Mouse (Mus musculus) ES-E14 (cell line): Measurements from ENCODE around the gene Spata7. TPM values are rescaled to one million over a fixed set of nuclear protein-coding genes. Genes with fewer than 3 reads are reported as not detected.

Experiments
- DNase-seq: peaks from one replicate; pipeline ENCODE4 v3.0.0-alpha.2; 2013; ENCODE audit warnings: low read depth, low spot score
- H3K27ac ChIP-seq: 2 replicates; pipeline ENCODE4 v1.5.1; 2012; ENCODE audit warnings: low read depth, mild to moderate bottlenecking, low read length, moderate library complexity, mixed read lengths; ENCODE audit not compliant: poor library complexity, insufficient read depth, severe bottlenecking
- H3K36me3 ChIP-seq: 2 replicates; pipeline ENCODE4 v1.6.1; 2012; ENCODE audit warnings: mild to moderate bottlenecking, low read length, moderate library complexity, mixed read lengths; ENCODE audit not compliant: control insufficient read depth, poor library complexity, insufficient read depth, severe bottlenecking
- H3K4me1 ChIP-seq, 2 experiments: fragments of 150-350 bp in 1 of 2; sonication (generic) in 1 of 2; 2 replicates each; pipeline ENCODE4 v1.6.1; 2012; ENCODE audit warnings: low read length in 2 of 2, mild to moderate bottlenecking in 1 of 2, mixed read lengths in 1 of 2; ENCODE audit not compliant: control insufficient read depth in 2 of 2, insufficient read depth in 2 of 2, poor library complexity in 1 of 2
- H3K4me3 ChIP-seq, 2 experiments: fragments of 150-350 bp in 1 of 2; sonication (generic) in 1 of 2; 2 replicates each; pipeline ENCODE4 v1.5.1; 2012; ENCODE audit warnings: low read length in 2 of 2, low read depth in 1 of 2, mild to moderate bottlenecking in 1 of 2, mixed read lengths in 1 of 2; ENCODE audit not compliant: insufficient read depth in 1 of 2, poor library complexity in 1 of 2, severe bottlenecking in 1 of 2
- H3K9ac ChIP-seq: 2 replicates; pipeline ENCODE4 v1.6.1; 2012; ENCODE audit warnings: low read depth, mild to moderate bottlenecking, low read length, mixed read lengths; ENCODE audit not compliant: poor library complexity, insufficient read depth, severe bottlenecking
- H3K9me3 ChIP-seq: fragments of 150-350 bp; sonication (generic); 2 replicates; pipeline ENCODE4 v1.6.1; 2012; ENCODE audit warnings: low read depth, mild to moderate bottlenecking, low read length; ENCODE audit not compliant: control insufficient read depth, insufficient read depth
- CHD2 ChIP-seq: IDR thresholded peaks from 2 replicates; pipeline ENCODE4 v1.6.1; 2014; ENCODE audit warnings: mild to moderate bottlenecking, low read depth, low read length, inconsistent platforms
- HCFC1 ChIP-seq: IDR thresholded peaks from 2 replicates; pipeline ENCODE4 v1.6.1; 2012; ENCODE audit warnings: low read length, inconsistent platforms, borderline replicate concordance; ENCODE audit not compliant: insufficient read depth
- MAFK ChIP-seq: IDR thresholded peaks from 2 replicates; pipeline ENCODE4 v1.6.1; 2014; ENCODE audit warnings: mild to moderate bottlenecking, low read depth, low read length, inconsistent platforms; ENCODE audit not compliant: insufficient read depth
- ZC3H11A ChIP-seq: IDR thresholded peaks from 2 replicates; pipeline ENCODE4 v1.6.1; 2012; ENCODE audit warnings: low read depth, mild to moderate bottlenecking, inconsistent platforms, low read length, borderline replicate concordance
- ZNF384 ChIP-seq: IDR thresholded peaks from 2 replicates; pipeline ENCODE4 v1.6.1; 2012; ENCODE audit warnings: low read depth, low read length, inconsistent platforms
- in situ Hi-C, 2 experiments: fragments of 600-800 bp; cut with MboI; formaldehyde crosslinking; loops; one replicate each; pipeline ENCODE4 v1.15.1; 2025; ENCODE audit warnings: low sequenced_read_pairs in 2 of 2, inconsistent platforms in 1 of 2; ENCODE audit not compliant: unreplicated experiment in 2 of 2
- total RNA-seq: library from RNA; depleted of rRNA; stranded (reverse); fragments of 300-350 nt; gene quantifications from 2 replicates; pipeline ENCODE4 v1.2.3, GENCODE M21; 2012; rRNA removed

Gene Spata7
- total RNA-seq, 1 experiment = 11.2 TPM

DNA sequence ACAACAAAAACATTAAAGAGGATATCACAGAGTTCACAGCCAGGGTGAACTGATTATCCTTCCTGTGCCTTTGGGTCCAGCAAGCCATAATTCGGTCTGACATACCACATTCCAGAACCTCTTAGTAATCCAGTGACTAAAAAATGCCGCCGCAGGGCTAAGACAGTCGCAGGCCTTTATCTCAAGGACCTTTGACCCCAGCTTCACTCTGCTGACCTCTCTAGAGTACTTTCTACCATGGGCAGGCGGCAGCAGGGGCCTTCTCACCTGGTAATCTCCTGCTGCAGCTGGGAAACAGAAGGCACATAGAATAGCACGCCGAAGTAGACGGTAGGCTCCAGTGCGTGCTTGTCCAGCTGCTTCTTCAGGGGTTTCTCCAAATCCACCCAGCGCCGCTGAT, 86.8 kb downstream of the Spata7 start:
- H3K4me3 ChIP-seq = no peak overlapping the region
- no peak for TF ChIP-seq MAFK
- TF ChIP-seq HCFC1 = no peak
- no peak for TF ChIP-seq ZNF384
- no peak for TF ChIP-seq CHD2
- TF ChIP-seq ZC3H11A = no peak
- DNase-seq = no peak
- no peaks in the 10 kb centered on the region for H3K4me1 ChIP-seq
- in situ Hi-C loops = no loop called here
- no peaks in the 10 kb centered on the region for H3K9me3 ChIP-seq
- H3K36me3 ChIP-seq = no peaks in the 10 kb centered on the region
- H3K9ac ChIP-seq = no peak overlapping the region
- H3K27ac ChIP-seq = no peak overlapping the region

DNA sequence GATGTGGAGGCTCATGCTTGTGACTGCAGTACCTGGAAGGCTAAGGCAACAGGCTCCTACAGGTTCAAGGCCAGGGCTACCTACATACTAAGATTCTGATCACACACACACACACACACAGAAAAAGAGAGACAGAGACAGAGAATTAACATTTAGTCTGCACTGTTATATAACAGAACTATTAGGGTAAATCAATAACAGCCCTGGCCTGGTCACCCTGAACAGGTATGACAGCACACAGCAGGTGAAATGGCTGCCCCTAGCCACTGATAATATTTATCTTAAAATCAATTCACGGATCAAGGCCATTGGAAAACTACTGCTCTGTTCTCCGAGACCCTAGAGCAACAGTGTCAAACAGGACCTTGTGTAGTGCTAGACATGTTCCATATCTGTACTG, 88.2 kb downstream of the Spata7 start:
- Histone ChIP-seq H3K4me1 (no peaks in the 10 kb centered on the region), H3K27ac (no peak overlapping the region), H3K9ac (no peak overlapping the region), H3K36me3 (no peaks in the 10 kb centered on the region), H3K4me3 (no peak overlapping the region), H3K9me3 (no peaks in the 10 kb centered on the region)
- DNase-seq = no peak
- no peak for TF ChIP-seq MAFK
- TF ChIP-seq ZC3H11A = no peak
- TF ChIP-seq HCFC1 = no peak
- TF ChIP-seq CHD2 = no peak
- no peak for TF ChIP-seq ZNF384
- in situ Hi-C loops = no loop called here

Other genes with a start within 250 kb of the Spata7 start
- gene Kcnk10, start 49.8 kb upstream of the Spata7 start, total RNA-seq = 0.09 TPM in 1 of 2 replicates, not detected in the other
- 9.1 and 10.4 TPM in 2 replicates for gene Ptpn21, start 109.2 kb downstream of the Spata7 start, total RNA-seq
- 55.6 and 65.6 TPM in 2 replicates for gene Zc3h14, start 118.8 kb downstream of the Spata7 start, total RNA-seq